Mouse (Mus musculus) lung, postnatal 0 days (tissue): ENCODE measurements around the gene Zfp219.

ENCODE experiments used
- CTCF ChIP-seq: IDR thresholded peaks from 2 replicates; pipeline ENCODE4 v1.5.1; 2016; ENCODE audit warnings: antibody characterized with exemption, mild to moderate bottlenecking
- EP300 ChIP-seq: IDR thresholded peaks from 2 replicates; pipeline ENCODE4 v1.6.1; 2016; ENCODE audit warnings: antibody characterized with exemption, mild to moderate bottlenecking, control low read depth

- TF ChIP-seq CTCF (no peak), EP300 (no peak)
These were observed 16.5 kb downstream of the Zfp219 start for GRCm38 (mm10) chr14:52003981-52004495.
